Mouse (Mus musculus) heart, postnatal 0 days (tissue): ENCODE data around the gene Miga1. TPM values are rescaled to one million over a fixed set of nuclear protein-coding genes. Genes with fewer than 3 reads are reported as not detected.

Source experiments
- ATAC-seq: fragments of 200-750 bp; cut with Nextera tagmentation; 2 replicates; pipeline ENCODE4 v1.8.0; 2017; ENCODE audit warnings: low read depth, moderate number of reproducible peaks, moderate library complexity; ENCODE audit not compliant: insufficient read depth
- DNase-seq: peaks from one replicate; pipeline ENCODE4 v3.0.0-alpha.2; 2016; ENCODE audit warnings: low spot score
- H3K27ac ChIP-seq: fragments of 300-500 bp; sonication (generic); 2 replicates; pipeline ENCODE4 v1.5.1; 2014; ENCODE audit warnings: low read depth, mild to moderate bottlenecking
- H3K27me3 ChIP-seq: fragments of 300-500 bp; sonication (generic); 2 replicates; pipeline ENCODE4 v1.6.1; 2014; ENCODE audit warnings: low read length, mixed read lengths; ENCODE audit not compliant: control insufficient read depth, insufficient read depth
- H3K36me3 ChIP-seq: fragments of 300-500 bp; sonication (generic); replicated peaks from 2 replicates; pipeline ENCODE4 v1.6.1; 2014; ENCODE audit warnings: low read length, mixed read lengths; ENCODE audit not compliant: control insufficient read depth, insufficient read depth
- H3K4me1 ChIP-seq: fragments of 300-500 bp; sonication (generic); 2 replicates; pipeline ENCODE4 v1.6.1; 2014; ENCODE audit warnings: antibody characterized with exemption; ENCODE audit not compliant: control insufficient read depth, insufficient read depth
- H3K4me2 ChIP-seq: fragments of 300-500 bp; sonication (generic); 2 replicates; pipeline ENCODE4 v1.6.1; 2014; ENCODE audit warnings: low read depth, mild to moderate bottlenecking, low read length, moderate library complexity
- H3K4me3 ChIP-seq: fragments of 300-500 bp; sonication (generic); 2 replicates; pipeline ENCODE4 v1.5.1; 2014; ENCODE audit warnings: low read depth, low read length
- H3K9ac ChIP-seq: fragments of 300-500 bp; sonication (generic); replicated peaks from 2 replicates; pipeline ENCODE4 v1.6.1; 2014; ENCODE audit warnings: low read depth, low read length, mixed read lengths
- H3K9me3 ChIP-seq: fragments of 300-500 bp; sonication (generic); replicated peaks from 2 replicates; pipeline ENCODE4 v1.6.1; 2016; ENCODE audit warnings: low read length; ENCODE audit not compliant: control insufficient read depth
- CTCF ChIP-seq: IDR thresholded peaks from 2 replicates; pipeline ENCODE4 v1.5.1; 2016; ENCODE audit warnings: antibody characterized with exemption, control low read depth, low read depth
- EP300 ChIP-seq: IDR thresholded peaks from 2 replicates; pipeline ENCODE4 v1.6.1; 2016; ENCODE audit warnings: antibody characterized with exemption, low read depth
- WGBS: fragments of 180-500 bp; shearing (Covaris S2); extraction: QIAGEN DNeasy Blood & Tissue Kit; methylation state at CpG from one replicate; pipeline ENCODE4 v1.1.7; 2014; 5-methylcytosine and 5-hydroxymethylcytosine counted together
- polyA plus RNA-seq: library from polyadenylated mRNA; unstranded; fragments of >200 nt; fragmentation: Nextera tagmentation; extraction: Ambion mirVana; gene quantifications from 2 replicates; pipeline ENCODE4 v1.2.1, GENCODE M21; 2015
- total RNA-seq: library from RNA; depleted of rRNA; stranded (reverse); fragments of >200 nt; gene quantifications from 2 replicates; pipeline ENCODE4 v1.2.3, GENCODE M21; 2014; ENCODE audit warnings: low replicate concordance

The Miga1 gene
- total and polyA plus RNA-seq, 2 experiments from 2014 or later: 9.0 to 9.8 TPM

- H3K4me1 ChIP-seq: peaks cover 17% of the 10 kb centered on the region; the same call in 1 of the 2 replicates
- H3K9me3 ChIP-seq: no peaks in the 10 kb centered on the region
- no peak overlapping the region for H3K4me3 ChIP-seq
- peaks cover 7% of the 10 kb centered on the region for H3K36me3 ChIP-seq
- DNase-seq (no peak), ATAC-seq (no peak)
- H3K4me2 ChIP-seq: no peak overlapping the region
- H3K27me3 ChIP-seq: no peaks in the 10 kb centered on the region
- WGBS: 90% methylated on average over 17 of the region's 17 CpGs
- no peak for TF ChIP-seq EP300
- no peak for TF ChIP-seq CTCF
- H3K27ac ChIP-seq: no peak overlapping the region
- no peak overlapping the region for H3K9ac ChIP-seq
These were observed 49.9 kb downstream of the Miga1 start for GRCm38 (mm10) chr3:152290175-152290798.

- TF ChIP-seq CTCF (no peak), EP300 (no peak)
- peaks cover 11% of the 10 kb centered on the region for H3K36me3 ChIP-seq
- peak overlapping the region; percentile 4; the same call in 1 of the 2 replicates for H3K27ac ChIP-seq
- 46% methylated on average over 4 of the region's 4 CpGs for WGBS
- no peaks in the 10 kb centered on the region for H3K27me3 ChIP-seq
- DNase-seq (no peak), ATAC-seq (0 out of 2 replicates have a peak, but pooled peaks have one; percentile 36)
- H3K4me3 ChIP-seq: no peak overlapping the region
- H3K9ac ChIP-seq: no peak overlapping the region
- peaks cover 12% of the 10 kb centered on the region; the same call in 1 of the 2 replicates for H3K4me1 ChIP-seq
- H3K9me3 ChIP-seq: no peaks in the 10 kb centered on the region
- no peak overlapping the region for H3K4me2 ChIP-seq
These were observed 51.5 kb downstream of the Miga1 start for GRCm38 (mm10) chr3:152288740-152289139.

- H3K27ac ChIP-seq: peak overlapping the region; percentile 4; the same call in 1 of the 2 replicates
- no peak overlapping the region for H3K4me3 ChIP-seq
- H3K36me3 ChIP-seq: peaks cover 14% of the 10 kb centered on the region
- TF ChIP-seq EP300: no peak
- TF ChIP-seq CTCF: no peak
- no peak for DNase-seq
- ATAC-seq: 0 out of 2 replicates have a peak, but pooled peaks have one; percentile 14
- no peaks in the 10 kb centered on the region for H3K27me3 ChIP-seq
- no peaks in the 10 kb centered on the region for H3K9me3 ChIP-seq
- WGBS: 93% methylated on average over 5 of the region's 5 CpGs
- H3K9ac ChIP-seq: no peak overlapping the region
- H3K4me1 ChIP-seq: peaks cover 9% of the 10 kb centered on the region; the same call in 1 of the 2 replicates
- no peak overlapping the region for H3K4me2 ChIP-seq
These were observed 51.9 kb downstream of the Miga1 start for GRCm38 (mm10) chr3:152288276-152288675.

GRCm38 (mm10) chr3:152287810-152288209 is 52.4 kb downstream of the Miga1 start:
- H3K36me3 ChIP-seq: peaks cover 19% of the 10 kb centered on the region

GRCm38 (mm10) chr3:152284759-152285158 is 55.4 kb downstream of the Miga1 start:
- Histone ChIP-seq H3K4me3 (no peak overlapping the region), H3K27me3 (no peaks in the 10 kb centered on the region), H3K9me3 (no peaks in the 10 kb centered on the region), H3K9ac (no peak overlapping the region), H3K36me3 (peaks cover 22% of the 10 kb centered on the region), H3K4me2 (no peak overlapping the region), H3K27ac (no peak overlapping the region), H3K4me1 (0 out of 2 replicates have a peak, but pooled peaks cover 5% of the 10 kb centered on the region)
- 78% methylated on average over 5 of the region's 5 CpGs for WGBS
- DNase-seq (no peak), ATAC-seq (no peak)
- TF ChIP-seq CTCF (no peak), EP300 (no peak)

More at GRCm38 (mm10) chr3:152287810-152288209, 52.4 kb downstream of the Miga1 start:
- H3K4me1 ChIP-seq: 0 out of 2 replicates have a peak, but pooled peaks cover 5% of the 10 kb centered on the region
- no peak overlapping the region for H3K4me2 ChIP-seq
- ATAC-seq (no peak), DNase-seq (no peak)
- no peaks in the 10 kb centered on the region for H3K9me3 ChIP-seq
- TF ChIP-seq CTCF: peak; percentile 15; the same call in 1 of the 2 replicates
- no peak for TF ChIP-seq EP300
- H3K4me3 ChIP-seq: no peak overlapping the region
- no peaks in the 10 kb centered on the region for H3K27me3 ChIP-seq
- H3K9ac ChIP-seq: no peak overlapping the region
- WGBS: 86% methylated on average over 9 of the region's 9 CpGs
- H3K27ac ChIP-seq: no peak overlapping the region

GRCm38 (mm10) chr3:152284306-152284705 is 55.9 kb downstream of the Miga1 start:
- DNase-seq (no peak), ATAC-seq (no peak)
- no peaks in the 10 kb centered on the region for H3K9me3 ChIP-seq
- H3K9ac ChIP-seq: no peak overlapping the region
- no peak overlapping the region for H3K27ac ChIP-seq
- peaks cover 22% of the 10 kb centered on the region for H3K36me3 ChIP-seq
- H3K4me2 ChIP-seq: no peak overlapping the region
- H3K4me1 ChIP-seq: 0 out of 2 replicates have a peak, but pooled peaks cover 5% of the 10 kb centered on the region
- H3K27me3 ChIP-seq: no peaks in the 10 kb centered on the region
- 95% methylated on average over 1 of the region's 1 CpGs for WGBS
- TF ChIP-seq EP300 (no peak), CTCF (no peak)
- no peak overlapping the region for H3K4me3 ChIP-seq
